Mouse (Mus musculus) brain, embryonic 14.5 days (tissue): ENCODE results near the gene Slc38a3.

Source experiments
- CTCF ChIP-seq: fragments of 200-500 bp; IDR thresholded peaks from 2 replicates; pipeline ENCODE4 v1.5.1; 2012; ENCODE audit warnings: inconsistent platforms, mild to moderate bottlenecking, moderate library complexity, borderline replicate concordance; ENCODE audit not compliant: insufficient read depth, insufficient read length; ENCODE audit errors: extremely low read depth
- POLR2A ChIP-seq: fragments of 200-500 bp; IDR thresholded peaks from 2 replicates; pipeline ENCODE4 v1.6.1; 2012; ENCODE audit warnings: mild to moderate bottlenecking, inconsistent platforms, borderline replicate concordance; ENCODE audit not compliant: poor library complexity, insufficient read depth, insufficient read length, severe bottlenecking; ENCODE audit errors: extremely low read depth

- TF ChIP-seq CTCF (no peak), POLR2A (no peak)
Measured at GRCm38 (mm10) chr9:107645153-107645510, 24.2 kb downstream of the Slc38a3 start.
